Mouse (Mus musculus): Measurements from ENCODE around the gene Tex35. TPM values are rescaled to one million over a fixed set of nuclear protein-coding genes. Genes with fewer than 3 reads are reported as not detected.

Tex35 gene
- polyA plus RNA-seq, 1 experiment from 2014 or later: not detected

DNA sequence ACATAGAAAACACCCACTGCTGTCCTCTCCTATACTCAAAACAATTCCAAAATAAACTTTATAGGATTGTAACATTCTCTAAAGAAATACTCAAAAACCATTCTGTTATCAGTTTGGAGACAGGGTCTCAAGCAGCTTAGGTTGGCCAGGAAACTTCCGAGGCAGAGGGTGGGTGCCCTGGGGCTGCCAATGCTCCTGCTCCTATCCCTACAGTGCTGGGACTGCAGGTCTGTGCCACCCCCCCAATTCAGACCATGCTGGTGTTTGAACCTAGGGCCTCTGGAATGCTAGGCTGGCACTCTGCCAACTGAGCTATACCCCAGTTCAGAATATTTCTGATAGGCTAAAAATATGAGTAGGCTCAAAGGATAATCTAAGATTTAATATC is 29.4 kb upstream of the Tex35 start:
- no peaks in the 10 kb centered on the region for H3K27me3 ChIP-seq (ENCODE audit: insufficient read depth, low read length)
- H3K9me3 ChIP-seq (ENCODE audit: low read length): no peaks in the 10 kb centered on the region
- no peaks in the 10 kb centered on the region for H3K4me1 ChIP-seq (ENCODE audit: insufficient read depth)
- ATAC-seq (no peak), DNase-seq (no peak)
- H3K4me2 ChIP-seq (ENCODE audit: low read depth, low read length): no peak overlapping the region
- no peak overlapping the region for H3K27ac ChIP-seq (ENCODE audit: low read depth)
- WGBS (ENCODE audit: insufficient replicate concordance): 81% methylated on average over 1 of the region's 1 CpGs
- H3K4me3 ChIP-seq (ENCODE audit: low read depth, low read length): no peak overlapping the region
- H3K36me3 ChIP-seq (replicated peaks; ENCODE audit: insufficient read depth, low read length): no peaks in the 10 kb centered on the region
- no peak overlapping the region for H3K9ac ChIP-seq (replicated peaks)
- TF ChIP-seq CTCF (IDR thresholded peaks at IDR 0.05; ENCODE audit: low read depth): no peak
- TF ChIP-seq EP300 (IDR thresholded peaks at IDR 0.05; ENCODE audit: low read depth): no peak

DNA sequence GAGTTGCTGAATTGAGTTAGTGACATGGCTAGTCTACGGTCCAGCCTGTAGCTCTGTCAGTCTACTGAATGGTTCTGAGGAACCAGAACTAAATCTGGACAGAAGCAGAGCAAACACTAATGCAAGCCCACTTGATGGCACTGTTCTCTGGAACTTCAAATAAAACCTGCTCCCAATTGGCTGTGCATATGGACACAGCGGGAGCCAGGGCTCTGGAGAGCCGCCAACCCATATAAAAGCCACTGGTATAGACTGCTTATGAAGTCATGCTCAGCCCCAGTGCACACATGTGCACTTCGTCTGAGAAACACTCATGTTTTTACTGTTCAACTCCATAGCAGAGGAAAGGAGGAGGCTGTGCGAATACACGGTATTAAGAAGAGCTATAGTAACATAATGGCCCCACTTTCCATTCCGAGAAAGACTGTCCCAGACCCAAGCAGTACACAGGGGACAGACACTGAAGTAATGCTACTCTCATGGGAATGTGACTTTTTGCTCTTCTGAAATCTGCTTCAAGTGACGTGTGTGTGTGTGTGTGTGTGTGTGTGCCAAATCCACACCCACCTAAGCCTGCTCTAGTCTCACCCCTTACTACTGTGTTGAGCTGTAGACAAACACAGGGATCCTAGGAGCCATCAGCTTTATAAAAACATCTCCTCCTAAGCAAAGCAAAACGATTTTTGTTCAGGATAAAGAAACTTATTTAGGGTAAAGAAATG is 28.8 kb upstream of the Tex35 start:
- 77% methylated on average over 9 of the region's 9 CpGs for WGBS (ENCODE audit: insufficient replicate concordance)
- no peak for DNase-seq
- no peaks in the 10 kb centered on the region for H3K27me3 ChIP-seq (ENCODE audit: insufficient read depth, low read length)
- H3K9ac ChIP-seq (replicated peaks): no peak overlapping the region
- no peak overlapping the region for H3K4me3 ChIP-seq (ENCODE audit: low read depth, low read length)
- no peak for ATAC-seq
- no peaks in the 10 kb centered on the region for H3K36me3 ChIP-seq (replicated peaks; ENCODE audit: insufficient read depth, low read length)
- TF ChIP-seq CTCF (IDR thresholded peaks at IDR 0.05; ENCODE audit: low read depth) (0 out of 2 replicates have a peak, but pooled peaks have one; percentile 1), EP300 (IDR thresholded peaks at IDR 0.05; ENCODE audit: low read depth) (no peak)
- no peaks in the 10 kb centered on the region for H3K9me3 ChIP-seq (ENCODE audit: low read length)
- H3K27ac ChIP-seq (ENCODE audit: low read depth): no peak overlapping the region
- no peak overlapping the region for H3K4me2 ChIP-seq (ENCODE audit: low read depth, low read length)
- H3K4me1 ChIP-seq (ENCODE audit: insufficient read depth): no peaks in the 10 kb centered on the region

DNA sequence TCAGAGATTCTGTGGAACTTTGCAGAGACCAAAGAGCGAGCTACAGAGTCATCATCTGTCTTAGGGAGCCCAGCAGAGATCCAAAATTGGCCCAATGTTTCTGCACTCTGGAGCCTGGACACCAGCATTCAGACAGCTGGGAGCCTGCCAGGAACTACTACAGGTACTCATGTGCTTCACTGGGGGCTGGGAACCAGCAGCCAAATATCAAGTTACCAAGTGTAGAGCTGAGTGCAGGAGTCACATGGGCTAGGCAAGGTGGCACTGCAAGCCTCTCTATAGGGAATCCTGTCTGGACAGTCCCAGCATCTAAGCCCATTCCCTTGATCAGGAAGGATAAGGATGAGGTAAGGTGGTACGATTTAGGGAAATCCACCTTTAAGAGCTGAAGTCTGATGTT is 19.7 kb upstream of the Tex35 start:
- H3K27me3 ChIP-seq (ENCODE audit: insufficient read depth, low read length): no peaks in the 10 kb centered on the region
- no peaks in the 10 kb centered on the region for H3K4me1 ChIP-seq (ENCODE audit: insufficient read depth)
- no peak for ATAC-seq
- no peak overlapping the region for H3K4me2 ChIP-seq (ENCODE audit: low read depth, low read length)
- no peaks in the 10 kb centered on the region for H3K36me3 ChIP-seq (replicated peaks; ENCODE audit: insufficient read depth, low read length)
- no peak overlapping the region for H3K4me3 ChIP-seq (ENCODE audit: low read depth, low read length)
- 74% methylated on average over 2 of the region's 2 CpGs for WGBS (ENCODE audit: insufficient replicate concordance)
- no peak overlapping the region for H3K27ac ChIP-seq (ENCODE audit: low read depth)
- H3K9ac ChIP-seq (replicated peaks): no peak overlapping the region
- TF ChIP-seq EP300 (IDR thresholded peaks at IDR 0.05; ENCODE audit: low read depth): no peak
- TF ChIP-seq CTCF (IDR thresholded peaks at IDR 0.05; ENCODE audit: low read depth): no peak
- H3K9me3 ChIP-seq (ENCODE audit: low read length): no peaks in the 10 kb centered on the region
- no peak for DNase-seq

DNA sequence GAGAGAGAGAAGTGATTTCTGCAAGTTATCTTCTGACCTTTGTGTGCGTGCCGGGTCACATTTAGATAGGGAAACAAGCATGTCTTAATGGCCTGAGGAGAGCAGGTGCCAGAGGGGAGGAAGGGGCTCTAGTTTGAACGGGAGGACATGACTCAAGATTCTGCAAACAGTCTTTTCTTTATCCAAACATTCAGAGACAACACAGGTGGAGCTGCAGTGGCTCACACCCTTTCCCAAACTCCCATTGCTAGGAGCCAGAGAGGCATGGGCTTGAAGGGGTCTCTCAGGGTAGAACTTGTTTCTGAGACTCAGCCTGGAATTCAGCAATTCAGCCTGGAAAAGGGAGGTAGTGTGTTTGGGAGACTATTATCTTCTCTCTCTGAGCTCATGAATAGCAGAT is 15.4 kb upstream of the Tex35 start:
- ATAC-seq: no peak
- H3K4me1 ChIP-seq (ENCODE audit: insufficient read depth): no peaks in the 10 kb centered on the region
- no peaks in the 10 kb centered on the region for H3K9me3 ChIP-seq (ENCODE audit: low read length)
- no peak for DNase-seq
- no peaks in the 10 kb centered on the region for H3K36me3 ChIP-seq (replicated peaks; ENCODE audit: insufficient read depth, low read length)
- TF ChIP-seq CTCF (IDR thresholded peaks at IDR 0.05; ENCODE audit: low read depth) (no peak), EP300 (IDR thresholded peaks at IDR 0.05; ENCODE audit: low read depth) (no peak)
- no peak overlapping the region for H3K4me2 ChIP-seq (ENCODE audit: low read depth, low read length)
- no peak overlapping the region for H3K4me3 ChIP-seq (ENCODE audit: low read depth, low read length)
- H3K27ac ChIP-seq (ENCODE audit: low read depth): no peak overlapping the region
- H3K27me3 ChIP-seq (ENCODE audit: insufficient read depth, low read length): no peaks in the 10 kb centered on the region
- 47% methylated on average over 3 of the region's 3 CpGs for WGBS (ENCODE audit: insufficient replicate concordance)
- H3K9ac ChIP-seq (replicated peaks): no peak overlapping the region

DNA sequence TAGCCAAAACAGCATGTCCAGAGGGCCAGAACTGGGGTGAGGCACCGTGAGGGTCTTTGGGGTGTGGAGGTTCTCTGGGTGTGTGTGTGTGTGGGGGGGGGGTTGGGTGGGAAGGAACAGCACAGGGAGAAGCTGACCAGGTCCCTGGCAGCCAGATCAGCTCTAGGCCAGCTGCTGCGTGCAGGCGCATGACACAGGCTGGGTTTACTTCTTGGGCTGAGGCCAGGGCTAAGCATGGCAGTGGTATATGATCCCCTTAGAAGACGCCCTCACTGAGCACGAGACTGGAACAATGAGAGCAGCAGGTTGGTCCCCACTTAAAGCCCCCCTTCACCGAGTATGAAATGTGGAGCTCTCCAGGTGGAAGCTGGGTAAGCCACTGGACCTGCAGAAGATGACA is 10.7 kb upstream of the Tex35 start:
- Histone ChIP-seq H3K27ac (ENCODE audit: low read depth) (no peak overlapping the region), H3K4me2 (ENCODE audit: low read depth, low read length) (no peak overlapping the region), H3K4me1 (ENCODE audit: insufficient read depth) (no peaks in the 10 kb centered on the region), H3K36me3 (replicated peaks; ENCODE audit: insufficient read depth, low read length) (no peaks in the 10 kb centered on the region), H3K9me3 (ENCODE audit: low read length) (no peaks in the 10 kb centered on the region), H3K4me3 (ENCODE audit: low read depth, low read length) (no peak overlapping the region), H3K9ac (replicated peaks) (no peak overlapping the region), H3K27me3 (ENCODE audit: insufficient read depth, low read length) (no peaks in the 10 kb centered on the region)
- DNase-seq (no peak), ATAC-seq (no peak)
- no peak for TF ChIP-seq EP300 (IDR thresholded peaks at IDR 0.05; ENCODE audit: low read depth)
- TF ChIP-seq CTCF (IDR thresholded peaks at IDR 0.05; ENCODE audit: low read depth): no peak
- WGBS (ENCODE audit: insufficient replicate concordance): 71% methylated on average over 6 of the region's 6 CpGs

DNA sequence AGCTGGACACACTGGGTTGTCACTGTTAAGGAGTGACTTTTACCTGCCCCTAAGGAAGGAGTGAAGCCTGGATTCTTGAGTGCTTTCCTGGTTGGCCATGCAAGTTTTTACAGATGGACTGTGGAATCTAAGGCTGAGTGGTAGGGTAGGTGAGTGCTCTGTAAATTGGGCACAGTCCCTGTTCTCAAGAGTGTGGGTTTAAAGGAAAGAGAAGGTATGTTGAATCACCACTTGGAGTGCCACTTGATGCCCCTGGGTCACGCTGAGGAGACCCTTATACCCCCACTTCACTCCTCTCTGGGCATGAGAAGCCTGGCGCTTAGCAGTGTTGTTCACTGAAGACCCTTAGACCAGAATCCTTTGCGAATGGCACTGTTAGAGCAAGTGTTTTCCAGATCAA is 9.0 kb upstream of the Tex35 start:
- H3K9me3 ChIP-seq (ENCODE audit: low read length): no peaks in the 10 kb centered on the region
- no peak for DNase-seq
- H3K4me2 ChIP-seq (ENCODE audit: low read depth, low read length): no peak overlapping the region
- no peak overlapping the region for H3K4me3 ChIP-seq (ENCODE audit: low read depth, low read length)
- 68% methylated on average over 3 of the region's 3 CpGs for WGBS (ENCODE audit: insufficient replicate concordance)
- no peak overlapping the region for H3K9ac ChIP-seq (replicated peaks)
- no peaks in the 10 kb centered on the region for H3K27me3 ChIP-seq (ENCODE audit: insufficient read depth, low read length)
- no peak for TF ChIP-seq CTCF (IDR thresholded peaks at IDR 0.05; ENCODE audit: low read depth)
- TF ChIP-seq EP300 (IDR thresholded peaks at IDR 0.05; ENCODE audit: low read depth): no peak
- no peak overlapping the region for H3K27ac ChIP-seq (ENCODE audit: low read depth)
- no peak for ATAC-seq
- H3K36me3 ChIP-seq (replicated peaks; ENCODE audit: insufficient read depth, low read length): no peaks in the 10 kb centered on the region
- H3K4me1 ChIP-seq (ENCODE audit: insufficient read depth): no peaks in the 10 kb centered on the region

Measured in liver, postnatal 0 days (tissue).